Mouse (Mus musculus) CH12.LX (cell line): ENCODE results near the gene Gm9821. TPM values are rescaled to one million over a fixed set of nuclear protein-coding genes. Genes with fewer than 3 reads are reported as not detected.

Experiments used
- DNase-seq: peaks from one replicate; pipeline ENCODE4 v3.0.0-alpha.2; 2013; ENCODE audit errors: extremely low read depth
- H3K27ac ChIP-seq: 2 replicates; pipeline ENCODE4 v1.5.1; 2012; ENCODE audit warnings: low read depth, mild to moderate bottlenecking, control low read depth, moderate library complexity; ENCODE audit not compliant: insufficient read depth
- H3K27me3 ChIP-seq: replicated peaks from 2 replicates; pipeline ENCODE3; 2012; ENCODE audit warnings: inconsistent platforms
- H3K36me3 ChIP-seq, 2 experiments: replicated peaks in 1 of 2; 2 replicates each; pipeline versions ENCODE3 to v1.6.1; 2012; ENCODE audit warnings: inconsistent platforms in 1 of 2, low read length in 1 of 2, mild to moderate bottlenecking in 1 of 2, mixed read lengths in 1 of 2, moderate library complexity in 1 of 2; ENCODE audit not compliant: control insufficient read depth in 1 of 2, insufficient read depth in 1 of 2
- H3K4me1 ChIP-seq, 2 experiments: 2 replicates each; pipeline ENCODE4 v1.6.1; 2012; ENCODE audit warnings: inconsistent platforms in 1 of 2, moderate library complexity in 1 of 2; ENCODE audit not compliant: insufficient read depth in 2 of 2, control insufficient read depth in 1 of 2
- H3K4me2 ChIP-seq: 2 replicates; pipeline ENCODE4 v1.6.1; 2012; ENCODE audit warnings: low read depth, mild to moderate bottlenecking, control low read depth; ENCODE audit not compliant: poor library complexity, insufficient read depth, severe bottlenecking
- H3K4me3 ChIP-seq, 3 experiments: fragments of 150-350 bp in 1 of 3; sonication (generic) in 1 of 3; replicated peaks in 1 of 3; 2 replicates each; pipeline versions ENCODE3 to v1.5.1; 2011 to 2012; ENCODE audit warnings: low read depth in 2 of 3, low read length in 2 of 3, mild to moderate bottlenecking in 2 of 3, moderate library complexity in 2 of 3, control low read depth in 1 of 3, improper control_type of control experiment in 1 of 3, inconsistent platforms in 1 of 3, mixed read lengths in 1 of 3; ENCODE audit not compliant: poor library complexity in 1 of 3
- H3K79me2 ChIP-seq: replicated peaks from 2 replicates; pipeline ENCODE4 v1.6.1; 2012; ENCODE audit warnings: mild to moderate bottlenecking, moderate library complexity; ENCODE audit not compliant: control insufficient read depth, poor library complexity, insufficient read depth, severe bottlenecking; ENCODE audit errors: extremely low read depth
- H3K9ac ChIP-seq: 2 replicates; pipeline ENCODE4 v1.6.1; 2012; ENCODE audit warnings: low read depth, mild to moderate bottlenecking, control low read depth, moderate library complexity; ENCODE audit not compliant: insufficient read depth
- H3K9me3 ChIP-seq: replicated peaks from 2 replicates; pipeline ENCODE3; 2012; ENCODE audit warnings: low read length, inconsistent platforms, mixed read lengths
- CHD1 ChIP-seq: IDR thresholded peaks from 2 replicates; pipeline ENCODE4 v1.6.1; 2012; ENCODE audit warnings: low read depth, low read length, improper control_type of control experiment, inconsistent platforms
- CHD2 ChIP-seq: IDR thresholded peaks from 2 replicates; pipeline ENCODE4 v1.6.1; 2011; ENCODE audit warnings: low read length, improper control_type of control experiment
- CTCF ChIP-seq, 2 experiments: IDR thresholded peaks in 1 of 2; conservative IDR thresholded peaks in 1 of 2; 2 replicates each; pipeline ENCODE4 v1.5.1; 2011 to 2012; ENCODE audit warnings: low read depth in 2 of 2, low read length in 2 of 2, improper control_type of control experiment in 1 of 2, inconsistent platforms in 1 of 2, mild to moderate bottlenecking in 1 of 2, moderate library complexity in 1 of 2
- E2F4 ChIP-seq: IDR thresholded peaks from 2 replicates; pipeline ENCODE4 v1.6.1; 2011; ENCODE audit warnings: low read depth, low read length, improper control_type of control experiment; ENCODE audit not compliant: insufficient replicate concordance
- EP300 ChIP-seq: IDR thresholded peaks from 2 replicates; pipeline ENCODE4 v1.6.1; 2011; ENCODE audit warnings: low read length, improper control_type of control experiment
- HCFC1 ChIP-seq: IDR thresholded peaks from 2 replicates; pipeline ENCODE4 v1.6.1; 2012; ENCODE audit warnings: low read depth, mild to moderate bottlenecking, inconsistent platforms, low read length, improper control_type of control experiment
- IRF4 ChIP-seq: IDR thresholded peaks from 2 replicates; pipeline ENCODE4 v1.6.1; 2014; ENCODE audit warnings: low read depth, mild to moderate bottlenecking, inconsistent platforms, low read length, improper control_type of control experiment
- JUN ChIP-seq: IDR thresholded peaks from 2 replicates; pipeline ENCODE4 v1.6.1; 2011; ENCODE audit warnings: low read depth, mild to moderate bottlenecking, low read length, improper control_type of control experiment, moderate library complexity; ENCODE audit not compliant: insufficient read depth
- JUND ChIP-seq: conservative IDR thresholded peaks from 2 replicates; pipeline ENCODE4 v1.6.1; 2011; ENCODE audit warnings: low read depth, low read length, improper control_type of control experiment
- MAX ChIP-seq: IDR thresholded peaks from 2 replicates; pipeline ENCODE4 v1.6.1; 2011; ENCODE audit warnings: low read length, improper control_type of control experiment
- MAZ ChIP-seq: IDR thresholded peaks from 2 replicates; pipeline ENCODE4 v1.6.1; 2012; ENCODE audit warnings: low read depth, mild to moderate bottlenecking, inconsistent platforms, low read length, improper control_type of control experiment, moderate library complexity
- MEF2A ChIP-seq: IDR thresholded peaks from 2 replicates; pipeline ENCODE4 v1.6.1; 2014; ENCODE audit warnings: low read depth, mild to moderate bottlenecking, inconsistent platforms, low read length, improper control_type of control experiment, borderline replicate concordance
- MXI1 ChIP-seq: IDR thresholded peaks from 2 replicates; pipeline ENCODE4 v1.6.1; 2011; ENCODE audit warnings: mild to moderate bottlenecking, low read depth, low read length, improper control_type of control experiment
- NELFE ChIP-seq: IDR thresholded peaks from 2 replicates; pipeline ENCODE4 v1.6.1; 2011; ENCODE audit warnings: low read depth, low read length, improper control_type of control experiment
- NRF1 ChIP-seq: IDR thresholded peaks from 2 replicates; pipeline ENCODE4 v1.6.1; 2014; ENCODE audit warnings: low read depth, mild to moderate bottlenecking, inconsistent platforms, low read length, improper control_type of control experiment, moderate library complexity
- PAX5 ChIP-seq: IDR thresholded peaks from 2 replicates; pipeline ENCODE4 v1.6.1; 2012; ENCODE audit warnings: low read length, inconsistent platforms, mixed read lengths
- POLR2A ChIP-seq: IDR thresholded peaks from 2 replicates; pipeline ENCODE4 v1.6.1; 2011; ENCODE audit warnings: low read depth, mild to moderate bottlenecking, improper control_type of control experiment, low read length
- RAD21 ChIP-seq: IDR thresholded peaks from 2 replicates; pipeline ENCODE4 v1.6.1; 2011; ENCODE audit warnings: low read depth, mild to moderate bottlenecking, low read length, improper control_type of control experiment, moderate library complexity
- SMC3 ChIP-seq: IDR thresholded peaks from 2 replicates; pipeline ENCODE4 v1.6.1; 2011; ENCODE audit warnings: low read depth, low read length, improper control_type of control experiment
- TCF12 ChIP-seq: IDR thresholded peaks from 2 replicates; pipeline ENCODE4 v1.6.1; 2014; ENCODE audit warnings: low read depth, mild to moderate bottlenecking, inconsistent platforms, low read length, improper control_type of control experiment
- UBTF ChIP-seq: IDR thresholded peaks from 2 replicates; pipeline ENCODE4 v1.6.1; 2012; ENCODE audit warnings: low read depth, mild to moderate bottlenecking, inconsistent platforms, low read length, improper control_type of control experiment, moderate library complexity
- USF1 ChIP-seq: IDR thresholded peaks from 2 replicates; pipeline ENCODE4 v1.6.1; 2014; ENCODE audit warnings: low read depth, mild to moderate bottlenecking, inconsistent platforms, low read length, improper control_type of control experiment
- dilution Hi-C: fragments of 300-500 bp; cut with MboI; formaldehyde crosslinking; loops from 2 replicates; pipeline ENCODE4 v1.14.3; 2020; ENCODE audit warnings: low sequenced_read_pairs; ENCODE audit not compliant: extremely low pct_unique_long_range_greater_than_20kb, extremely low pct_ligation_motif_present
- in situ Hi-C: fragments of 300-500 bp; cut with MboI; formaldehyde crosslinking; loops from 3 replicates; pipeline ENCODE4 v1.14.3; 2019; ENCODE audit warnings: low sequenced_read_pairs, low pct_ligation_motif_present, low pct_unique_long_range_greater_than_20kb, mixed read lengths
- polyA plus RNA-seq: library from polyadenylated mRNA; unstranded; fragments of >175 nt; gene quantifications from 2 replicates; pipeline ENCODE4 v1.2.1, GENCODE M21; 2012; ENCODE audit warnings: low read depth; ENCODE audit not compliant: insufficient read length
- total RNA-seq, 2 experiments: library from RNA; depleted of rRNA; stranded (reverse); fragments of 300-350 nt in 1 of 2; fragments of >200 nt in 1 of 2; gene quantifications; 2 replicates each; pipeline ENCODE4 v1.2.3; 2012 to 2014

The Gm9821 gene
- total and polyA plus RNA-seq, 3 experiments = 0.25 to 3.8 TPM; not detected in 1

DNA sequence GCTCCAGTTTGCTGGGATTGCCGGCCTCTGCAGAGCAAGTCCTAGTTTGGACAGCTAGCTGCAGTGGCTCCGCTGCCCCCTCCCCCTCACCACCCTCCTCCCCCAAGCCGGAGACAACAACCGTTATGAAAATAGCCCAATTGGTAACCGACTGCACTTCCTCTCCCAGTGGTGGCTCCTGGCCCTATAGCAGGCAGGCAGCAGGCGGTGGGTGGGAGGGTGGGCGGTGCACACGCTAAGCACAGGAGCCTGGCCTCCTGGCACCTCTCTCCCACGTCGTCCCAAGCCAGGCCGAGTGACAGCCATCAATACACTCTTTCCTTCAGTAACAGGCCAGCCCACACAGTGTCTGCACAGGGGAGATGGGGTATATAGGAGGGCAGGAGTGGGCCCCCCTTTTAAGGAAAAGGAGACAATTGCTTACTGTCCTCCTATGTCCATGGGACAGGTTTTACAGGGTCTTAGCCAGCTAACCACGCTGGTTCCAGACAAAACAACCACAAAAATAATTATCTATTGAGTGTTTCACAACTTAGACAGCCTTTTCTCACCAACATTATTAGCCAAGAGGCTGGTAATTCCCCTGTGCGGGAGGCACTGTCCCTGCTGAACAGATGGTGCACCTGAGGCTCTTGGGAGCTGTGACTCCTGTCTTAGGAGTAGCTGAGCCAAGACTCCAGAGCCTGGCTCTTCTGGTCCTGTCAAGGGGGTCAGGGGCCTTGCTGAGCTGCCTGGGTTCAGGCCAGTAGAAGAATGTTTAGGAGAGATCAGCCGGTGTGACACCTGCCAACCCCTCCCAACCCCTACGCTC, 5.0 kb downstream of the Gm9821 start (continued):
- TF ChIP-seq EP300 (no peak), USF1 (no peak), RAD21 (no peak), CTCF (conservative IDR thresholded peaks at IDR 0.05 in 1 of 2, IDR thresholded peaks at IDR 0.05 in 1 of 2; ENCODE audit: low read depth in 2 of 2, low read length in 2 of 2) (no peak), SMC3 (no peak)

DNA sequence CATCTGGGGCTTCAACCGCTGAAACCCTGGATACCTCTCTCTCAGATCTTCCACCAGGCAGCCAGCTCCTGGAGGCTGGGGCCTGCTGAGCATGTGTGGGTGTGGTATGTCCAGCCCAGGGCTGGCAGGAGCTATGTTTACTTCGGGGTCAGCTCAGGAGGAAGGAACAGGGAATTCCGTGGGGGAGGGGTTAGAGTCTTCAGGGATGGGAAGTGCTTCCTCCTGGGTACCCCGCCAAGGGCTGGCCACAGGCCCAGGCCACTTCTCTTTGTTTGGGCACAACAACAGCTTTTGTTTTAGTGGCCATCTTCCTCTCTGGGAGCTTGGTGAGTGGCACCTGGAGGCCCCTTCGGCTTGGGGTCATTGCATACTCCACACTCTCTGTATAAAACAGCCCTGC, 8.3 kb downstream of the Gm9821 start:
- Histone ChIP-seq H3K4me3 (no peak overlapping the region), H3K27me3 (no peaks in the 10 kb centered on the region), H3K9ac (no peak overlapping the region), H3K9me3 (no peaks in the 10 kb centered on the region), H3K4me2 (no peak overlapping the region), H3K36me3 (peaks cover 0 to 40% of the 10 kb centered on the region in 2 experiments), H3K79me2 (peaks cover 12% of the 10 kb centered on the region), H3K4me1 (peaks cover 16 to 71% of the 10 kb centered on the region in 2 experiments), H3K27ac (no peak overlapping the region)
- in situ Hi-C loops = no loop called here
- dilution Hi-C loops = no loop called here
- TF ChIP-seq POLR2A (no peak), USF1 (no peak), HCFC1 (no peak), MAZ (no peak)
- no peak for DNase-seq

DNA sequence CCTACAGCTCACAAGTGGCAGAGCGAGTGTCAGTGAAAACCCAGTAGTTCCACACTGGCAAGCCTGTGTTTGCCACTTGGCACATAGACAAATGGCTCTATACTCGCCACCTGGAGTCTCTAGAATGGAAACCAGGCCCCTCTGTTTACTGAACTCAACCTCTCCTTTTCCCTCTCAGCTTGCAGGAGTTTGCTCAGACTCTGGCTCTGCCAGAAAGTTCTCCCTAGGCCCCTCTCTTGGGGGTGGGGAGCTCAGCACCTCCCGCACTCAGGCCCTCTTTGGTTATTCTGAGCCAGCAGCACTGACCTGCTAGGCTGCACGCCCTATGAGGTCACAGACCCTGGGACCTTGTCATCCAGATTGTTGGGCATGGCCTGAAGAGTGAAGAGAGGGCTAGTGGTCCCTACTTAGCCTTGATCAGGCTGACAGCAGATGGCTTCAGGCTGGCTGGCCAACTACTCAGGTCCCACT, 9.7 kb downstream of the Gm9821 start:
- Histone ChIP-seq H3K27me3 (no peaks in the 10 kb centered on the region), H3K79me2 (peaks cover 3% of the 10 kb centered on the region; the same call in 1 of the 2 replicates), H3K27ac (no peak overlapping the region), H3K9me3 (no peaks in the 10 kb centered on the region), H3K4me1 (peaks cover 5 to 72% of the 10 kb centered on the region in 2 experiments; a peak in 3 of 4 replicates), H3K36me3 (peaks cover 0 to 53% of the 10 kb centered on the region in 2 experiments), H3K4me3 (no peak overlapping the region), H3K4me2 (no peak overlapping the region), H3K9ac (no peak overlapping the region)
- dilution Hi-C loops = no loop called here
- no peak for DNase-seq
- TF ChIP-seq NRF1 = no peak
- TF ChIP-seq MEF2A = no peak
- no peak for TF ChIP-seq CTCF (conservative IDR thresholded peaks at IDR 0.05 in 1 of 2, IDR thresholded peaks at IDR 0.05 in 1 of 2; ENCODE audit: low read depth in 2 of 2, low read length in 2 of 2)
- TF ChIP-seq TCF12 = no peak
- TF ChIP-seq MXI1 = no peak
- TF ChIP-seq MAZ = no peak
- TF ChIP-seq JUN = no peak
- no peak for TF ChIP-seq RAD21
- TF ChIP-seq SMC3 = no peak
- TF ChIP-seq UBTF = no peak
- no peak for TF ChIP-seq CHD1
- TF ChIP-seq JUND = no peak
- TF ChIP-seq CHD2 = no peak
- TF ChIP-seq IRF4 = no peak
- TF ChIP-seq MAX = no peak
- no peak for TF ChIP-seq PAX5
- TF ChIP-seq NELFE = no peak
- TF ChIP-seq E2F4 = no peak
- in situ Hi-C loops = no loop called here
